Mouse (Mus musculus) kidney, adult 18-20 months (tissue): Measurements from ENCODE around the gene Smim11.
A peak's percentile ranks its signal among the peaks of the same experiment; 100 is the strongest.

Source experiments
- DNase-seq: peaks from one replicate; pipeline ENCODE4 v3.0.0; 2021

Smim11 gene

GRCm38 (mm10) chr16:92320361-92320760, 19.3 kb downstream of the Smim11 start:
- DNase-seq, result no peak

DNA sequence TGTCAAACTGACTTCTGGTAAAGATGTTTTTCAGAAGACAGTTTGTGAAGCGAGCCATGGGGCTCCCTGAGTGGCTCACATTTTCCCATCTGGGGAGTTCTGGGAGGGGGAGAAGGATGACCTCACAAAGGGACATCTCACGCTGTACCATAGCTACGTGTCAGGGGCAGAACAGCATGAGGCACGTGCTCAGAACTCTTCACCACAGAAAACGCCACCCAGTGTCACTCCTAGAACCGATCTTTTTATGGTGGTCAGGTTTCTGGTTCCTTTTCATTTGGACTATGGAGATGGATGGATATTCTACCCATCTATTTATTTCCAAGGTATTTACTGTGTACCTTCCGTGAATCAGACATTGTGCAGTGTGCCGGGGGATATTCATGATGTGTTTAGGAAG, 20.3 kb downstream of the Smim11 start, which contains the start of gene Fam243:
TSS of gene Fam243 (minus strand) at position 101 of the 400 bp plus-strand sequence.
- no peak for DNase-seq

GRCm38 (mm10) chr16:92324309-92325061, 23.4 kb downstream of the Smim11 start:
- no peak for DNase-seq

GRCm38 (mm10) chr16:92325062-92325406, 23.9 kb downstream of the Smim11 start:
- no peak for DNase-seq

GRCm38 (mm10) chr16:92327911-92328310, 26.8 kb downstream of the Smim11 start:
- no peak for DNase-seq

DNA sequence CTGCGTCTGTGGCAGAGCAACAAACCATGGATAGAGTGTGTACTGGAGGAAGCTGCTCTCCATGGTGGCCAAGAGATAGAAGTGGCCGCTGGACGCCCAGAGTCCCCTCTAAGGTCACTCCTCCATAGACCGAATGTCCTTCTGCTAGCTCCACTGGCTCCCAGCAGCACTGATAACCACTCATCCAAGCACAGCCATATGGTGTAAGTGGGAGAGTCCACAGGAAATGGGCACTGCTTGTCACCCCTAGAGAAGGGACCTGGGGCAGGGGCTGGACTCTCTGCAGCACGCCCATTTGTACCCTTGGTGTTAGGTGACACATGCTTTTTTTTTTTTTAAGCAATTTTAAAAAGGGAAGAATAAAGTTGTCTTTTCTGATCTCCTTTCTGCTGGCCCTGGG, 29.9 kb downstream of the Smim11 start:
- no peak for DNase-seq

DNA sequence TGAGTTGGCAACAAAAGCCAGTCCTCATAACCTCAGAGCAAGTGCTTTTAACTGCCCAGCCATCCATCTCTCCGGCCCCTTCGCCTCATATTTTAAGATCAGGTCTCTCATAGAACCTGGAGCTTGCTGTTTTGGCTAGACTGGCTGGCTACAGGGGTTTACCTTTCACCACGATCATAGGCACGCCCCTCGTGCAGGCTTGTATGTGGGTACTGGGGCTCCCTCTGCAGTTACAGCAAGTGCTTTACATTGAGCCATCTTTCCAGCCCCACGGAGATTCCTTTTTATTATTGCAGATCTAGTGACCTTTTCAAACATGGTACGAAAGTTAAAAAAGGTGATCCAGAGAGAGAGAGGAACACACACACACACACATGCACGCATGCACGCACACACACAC, 33.5 kb downstream of the Smim11 start:
- no peak for DNase-seq

GRCm38 (mm10) chr16:92336280-92336679, 35.2 kb downstream of the Smim11 start:
- peak; percentile 83 for DNase-seq

DNA sequence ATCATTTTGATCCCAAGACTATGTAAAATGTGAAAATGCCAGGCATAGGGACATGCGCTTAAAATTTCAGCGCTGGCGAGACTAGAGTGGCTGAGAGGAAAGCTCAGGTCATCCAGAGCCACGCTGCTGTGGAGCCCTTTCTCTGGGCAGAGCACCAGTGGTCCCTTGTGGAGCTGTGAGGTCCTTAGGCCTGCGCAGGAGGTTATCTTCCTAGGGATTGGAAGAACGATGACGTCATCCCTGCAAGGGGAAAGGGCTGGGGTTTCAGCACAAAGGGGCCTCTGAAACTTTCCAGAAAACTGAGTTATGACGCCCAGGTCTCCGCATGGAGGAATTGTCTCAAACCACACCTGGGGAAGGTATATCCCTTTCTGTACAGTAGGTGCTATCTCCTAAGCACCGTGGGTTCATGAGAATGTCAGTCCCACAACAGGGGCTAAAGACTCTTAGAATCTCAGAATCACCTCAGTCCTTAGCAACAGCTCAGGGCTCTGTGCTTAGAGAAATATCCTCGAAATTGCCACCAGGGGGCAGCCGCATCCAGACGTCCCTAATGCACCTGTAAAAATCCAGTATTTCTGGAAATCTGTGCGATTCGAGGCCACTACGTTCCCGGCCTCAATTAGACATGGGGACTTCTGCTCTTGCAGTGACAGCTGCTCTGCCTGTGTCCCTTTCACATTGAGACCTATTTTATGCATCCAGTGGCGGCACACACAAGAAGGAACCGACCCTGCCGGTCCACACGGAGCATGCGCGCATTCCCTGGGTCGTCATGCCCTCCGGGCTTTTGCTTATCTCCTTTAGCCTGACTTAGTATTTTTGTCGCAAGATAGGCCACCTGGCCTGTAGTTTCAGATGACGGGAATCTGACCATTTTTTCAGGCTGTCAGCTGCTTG, 39.8 kb downstream of the Smim11 start:
- peak; percentile 71 for DNase-seq

- DNase-seq, result no peak
These were observed 44.1 kb downstream of the Smim11 start for GRCm38 (mm10) chr16:92345177-92345576.

- DNase-seq, result no peak
These were observed 45.3 kb downstream of the Smim11 start for GRCm38 (mm10) chr16:92346297-92346916.

DNA sequence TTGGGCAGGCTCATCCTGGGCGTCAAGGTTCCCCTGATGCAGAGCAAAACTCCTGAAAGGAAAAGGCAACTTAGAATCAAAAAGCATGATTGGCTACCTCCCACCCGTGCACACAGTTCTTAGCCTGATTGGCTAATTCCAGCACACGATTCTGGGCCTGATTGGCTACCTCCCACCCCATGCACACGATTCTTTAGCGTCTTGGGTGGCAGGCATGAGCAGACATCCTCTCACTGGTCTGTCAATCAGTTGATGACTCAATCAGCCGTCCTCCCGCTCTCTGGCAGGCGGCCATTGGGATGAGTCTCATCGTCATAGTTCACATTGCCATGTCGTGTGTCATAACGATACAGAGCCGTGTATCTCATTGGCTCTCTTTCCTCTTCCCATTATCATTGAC, 47.9 kb downstream of the Smim11 start:
- DNase-seq, result no peak

GRCm38 (mm10) chr16:92353295-92353694, 52.2 kb downstream of the Smim11 start:
- DNase-seq, result no peak

- no peak for DNase-seq
These were observed 52.8 kb downstream of the Smim11 start for GRCm38 (mm10) chr16:92353897-92354296.

GRCm38 (mm10) chr16:92355366-92355765, 54.3 kb downstream of the Smim11 start:
- no peak for DNase-seq

DNA sequence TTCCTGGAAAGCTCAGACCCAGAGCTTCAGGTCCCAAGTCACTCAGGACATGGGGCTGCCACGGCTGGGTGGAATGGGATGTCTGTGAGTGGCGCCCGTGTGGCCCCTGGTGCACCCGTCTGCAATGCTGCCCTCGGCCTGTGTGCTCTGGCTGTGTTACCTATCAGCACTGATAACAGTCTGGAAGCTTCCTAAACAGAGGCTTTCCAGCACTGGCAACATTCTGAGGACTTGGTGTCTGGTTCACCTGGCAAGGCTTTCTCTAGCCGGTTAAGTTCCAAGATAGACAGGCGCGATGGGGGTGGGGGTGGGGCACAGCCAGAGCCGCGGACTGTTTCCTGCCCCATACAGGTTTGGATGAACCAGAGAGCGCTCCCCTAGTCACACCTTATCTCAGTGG, 54.9 kb downstream of the Smim11 start:
- DNase-seq, result no peak

DNA sequence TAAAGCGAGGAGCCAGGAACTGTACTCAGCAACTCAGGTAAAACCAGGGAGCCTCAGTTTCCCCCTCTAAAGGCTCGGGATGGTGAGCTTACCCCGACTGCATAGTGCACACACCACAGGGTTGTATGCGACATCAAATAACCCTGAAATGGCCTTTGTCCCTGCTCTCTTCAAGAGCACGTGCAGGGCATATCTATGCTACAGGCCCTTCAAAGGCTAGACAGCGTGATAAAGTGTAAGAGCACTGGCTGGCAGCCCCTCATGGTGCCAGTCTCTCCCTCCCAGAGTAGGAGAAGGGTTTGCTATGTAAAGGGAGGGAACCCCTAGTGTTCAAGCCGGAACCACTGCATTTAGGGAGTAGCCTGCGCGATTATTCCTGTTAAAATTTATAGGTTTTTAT, 55.9 kb downstream of the Smim11 start:
- DNase-seq, result no peak

DNA sequence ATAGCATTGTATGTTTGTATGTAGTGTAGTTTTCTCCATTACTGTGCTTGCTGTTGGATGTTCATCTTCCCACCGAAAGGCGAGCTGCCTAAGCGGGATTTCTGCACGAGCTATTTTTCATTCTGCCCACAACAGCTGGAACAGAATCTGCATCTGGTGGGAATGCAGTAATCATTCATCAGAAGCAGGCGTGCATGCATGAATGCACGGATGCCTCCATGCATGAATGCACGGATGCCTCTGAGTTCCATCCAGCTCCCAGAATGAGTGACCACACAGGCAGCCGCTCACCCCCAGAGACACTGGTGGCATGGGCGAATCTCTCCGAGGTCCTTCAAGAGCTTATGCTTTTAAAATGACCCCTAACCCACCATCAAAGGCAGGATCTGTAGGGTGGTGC, 56.5 kb downstream of the Smim11 start:
- DNase-seq, result peak; percentile 13

DNA sequence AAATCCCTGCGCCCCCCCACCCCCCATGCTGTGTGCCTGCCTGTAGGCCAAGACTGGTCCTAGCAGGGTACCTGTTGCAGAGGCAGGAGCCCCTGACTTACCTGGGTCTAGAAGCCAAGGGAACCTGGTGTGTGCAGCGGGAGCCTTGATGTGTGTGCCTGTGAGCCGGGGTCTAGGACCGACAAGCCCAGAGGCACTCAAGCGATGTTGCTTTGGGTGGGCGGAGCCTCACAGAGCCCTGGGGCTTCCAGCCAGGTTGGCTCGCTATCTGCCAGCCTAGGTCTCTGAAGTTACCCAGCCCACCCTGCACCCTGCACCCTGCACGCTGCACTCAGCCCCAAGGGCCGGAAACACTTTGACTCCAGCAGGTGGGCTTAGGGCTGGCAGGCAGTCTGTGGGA, 57.6 kb downstream of the Smim11 start:
- no peak for DNase-seq

DNA sequence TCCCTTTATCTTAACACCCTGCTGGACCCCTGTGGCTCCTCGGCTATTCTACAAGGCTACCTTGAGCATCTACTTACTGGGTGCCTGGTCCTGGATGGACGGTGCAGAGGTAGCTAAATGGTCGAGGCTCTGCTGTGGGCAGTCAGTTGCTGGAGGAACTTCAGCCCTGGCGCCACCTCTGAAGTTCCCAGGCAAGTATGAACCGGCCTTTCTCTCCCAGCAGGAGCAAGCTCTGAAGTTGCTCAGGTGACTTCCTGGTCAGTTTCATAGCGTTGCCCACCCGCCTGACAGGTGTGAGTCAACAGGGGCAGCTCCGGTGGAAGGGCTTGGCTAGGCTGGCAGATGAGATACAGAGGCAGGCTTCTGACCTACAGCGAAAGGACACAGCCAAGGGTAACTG, 58.1 kb downstream of the Smim11 start, which contains the start of gene Kcne1:
TSS of gene Kcne1 (minus strand) at position 240 of the 400 bp plus-strand sequence.
- DNase-seq, result no peak

GRCm38 (mm10) chr16:92360711-92361110, 59.6 kb downstream of the Smim11 start:
- no peak for DNase-seq
